Mouse (Mus musculus) ES-Bruce4 (cell line): Measurements from ENCODE around the gene Dcaf6.
A peak's percentile ranks its signal among the peaks of the same experiment; 100 is the strongest.

Experiments used
- CTCF ChIP-seq: IDR thresholded peaks from one replicate; pipeline ENCODE4 v1.8.1; 2011; ENCODE audit warnings: low read depth, low read length
- EP300 ChIP-seq: IDR thresholded peaks from 2 replicates; pipeline ENCODE4 v1.6.1; 2011; ENCODE audit warnings: low read depth, low read length; ENCODE audit not compliant: insufficient read depth
- POLR2A ChIP-seq: IDR thresholded peaks from one replicate; pipeline ENCODE4 v1.8.1; 2011; ENCODE audit warnings: low read length; ENCODE audit not compliant: insufficient read depth

- TF ChIP-seq CTCF (peak; percentile 26), EP300 (no peak), POLR2A (no peak)
Observed at GRCm38 (mm10) chr1:165503307-165504024, 43.2 kb upstream of the Dcaf6 start.
